In the genomic region with DNA sequence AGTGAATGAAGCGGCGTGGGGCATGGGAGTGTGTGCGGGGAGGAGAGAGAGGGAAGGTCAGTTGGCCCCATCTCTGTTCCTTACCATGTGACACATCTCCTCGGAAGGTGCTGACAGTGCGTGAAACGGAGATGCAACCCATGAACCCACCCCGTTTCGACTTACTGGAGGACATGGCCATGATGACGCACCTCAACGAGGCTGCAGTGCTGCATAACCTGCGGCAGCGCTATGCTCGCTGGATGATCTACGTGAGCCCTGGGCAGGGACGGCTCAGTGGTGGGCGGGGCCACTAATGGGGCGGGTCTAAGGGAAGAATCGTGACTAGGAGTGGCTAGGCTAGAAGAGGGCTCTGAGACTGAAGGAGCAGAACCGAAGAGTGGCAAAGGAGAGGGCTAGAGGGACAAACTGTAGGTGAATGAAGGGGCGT, we compare ENCODE assay signal across 8 mouse cellular contexts. TPM values are rescaled to one million over a fixed set of nuclear protein-coding genes. Genes with fewer than 3 reads are reported as not detected.
DNase-seq lines count a peak whose midpoint lies in the region; ATAC-seq and TF ChIP-seq lines count a peak whose summit lies in the region.

No protein-coding gene starts in this region.

- H3K27ac ChIP-seq in ES-E14 (ENCODE audit: insufficient read depth, low read depth, low read length, poor library complexity, severe bottlenecking), result no peak overlapping the region
- no peak overlapping the region for H3K27ac ChIP-seq in embryonic facial prominence, embryonic 12.5 days
- 0 out of 2 replicates have a peak overlapping the region, but pooled peaks have one; percentile 26 for H3K27ac ChIP-seq in limb, embryonic 10.5 days

- no peaks in the 10 kb centered on the region for H3K9me3 ChIP-seq in ES-E14 (ENCODE audit: control insufficient read depth, insufficient read depth, low read depth, low read length)
- no peaks in the 10 kb centered on the region for H3K9me3 ChIP-seq in embryonic facial prominence, embryonic 12.5 days
- no peaks in the 10 kb centered on the region for H3K9me3 ChIP-seq in limb, embryonic 10.5 days (replicated peaks)

- peak overlapping the region; percentile 42 for H3K4me2 ChIP-seq in embryonic facial prominence, embryonic 12.5 days (replicated peaks)

- peaks cover 5 to 32% of the 10 kb centered on the region in 2 experiments; a peak in 3 of 4 replicates for H3K4me1 ChIP-seq in ES-E14 (ENCODE audit: control insufficient read depth in 2 of 2, insufficient read depth in 2 of 2, low read length in 2 of 2, poor library complexity in 1 of 2)
- H3K4me1 ChIP-seq in embryonic facial prominence, embryonic 12.5 days, result no peaks in the 10 kb centered on the region
- peaks cover 12% of the 10 kb centered on the region for H3K4me1 ChIP-seq in limb, embryonic 10.5 days

- peak; percentile 88; the same call in 1 of the 2 replicates for ATAC-seq in embryonic facial prominence, embryonic 12.5 days (ENCODE audit: insufficient number of reproducible peaks, insufficient read depth, low FRiP score, low TSS enrichment)

- peak overlapping the region; percentile 38 for H3K9ac ChIP-seq in ES-E14 (ENCODE audit: insufficient read depth, low read depth, low read length, poor library complexity, severe bottlenecking)
- H3K9ac ChIP-seq in embryonic facial prominence, embryonic 12.5 days, result peak overlapping the region; percentile 36; the same call in 1 of the 2 replicates

- 5% methylated on average over 20 of the region's 20 CpGs for WGBS in embryonic facial prominence, embryonic 12.5 days
- 4% methylated on average over 20 of the region's 20 CpGs for WGBS in limb, embryonic 10.5 days

- peak overlapping the region; percentile 71 to 73 for H3K4me3 ChIP-seq in ES-E14 (ENCODE audit: insufficient read depth in 1 of 2, low read depth in 1 of 2, low read length in 2 of 2, poor library complexity in 1 of 2, severe bottlenecking in 1 of 2)
- H3K4me3 ChIP-seq in embryonic facial prominence, embryonic 12.5 days, result peak overlapping the region; percentile 30
- H3K4me3 ChIP-seq in limb, embryonic 10.5 days, result peak overlapping the region; percentile 45

- peak; percentile 90 for DNase-seq in ES-E14 (ENCODE audit: low read depth, low spot score)
- peak; percentile 81 for DNase-seq in adrenal gland, postnatal 25 days
- peak; percentile 55 to 73 for DNase-seq in heart, postnatal 14 days
- DNase-seq in limb, embryonic 10.5 days (ENCODE audit: low spot score), result peak; percentile 63
- DNase-seq in mesoderm, embryonic 11.5 days (ENCODE audit: low read depth, low spot score), result peak; percentile 64
- DNase-seq in splenic B cell, adult 2 months (ENCODE audit: low read depth, low spot score), result peak; percentile 67
- no peak for DNase-seq in right cerebral cortex, adult 18-20 months

- 0 out of 2 replicates have a peak, but pooled peaks cover 6% of the 10 kb centered on the region for H3K27me3 ChIP-seq in embryonic facial prominence, embryonic 12.5 days
- peaks cover 14% of the 10 kb centered on the region for H3K27me3 ChIP-seq in limb, embryonic 10.5 days (ENCODE audit: low read depth, poor library complexity, severe bottlenecking)
- H3K27me3 ChIP-seq in splenic B cell, adult 2 months (ENCODE audit: control insufficient read depth, insufficient read depth, low read length, poor library complexity, severe bottlenecking), result no peaks in the 10 kb centered on the region

- H3K36me3 ChIP-seq in ES-E14 (ENCODE audit: control insufficient read depth, insufficient read depth, low read length, poor library complexity, severe bottlenecking), result no peaks in the 10 kb centered on the region
- no peaks in the 10 kb centered on the region for H3K36me3 ChIP-seq in embryonic facial prominence, embryonic 12.5 days
- no peaks in the 10 kb centered on the region for H3K36me3 ChIP-seq in limb, embryonic 10.5 days
- no peaks in the 10 kb centered on the region for H3K36me3 ChIP-seq in splenic B cell, adult 2 months (ENCODE audit: control insufficient read depth, insufficient read depth, low read length, poor library complexity, severe bottlenecking)

- in situ Hi-C loops in ES-E14 (cut with MboI; ENCODE audit: low sequenced_read_pairs in 2 of 2, unreplicated experiment in 2 of 2), result loop anchor here in 1 of 2 experiments (10.0 kb wide), 1 partner anchor 99 kb away; a partner anchor contains a TSS

- intact Hi-C loops in heart, postnatal 14 days (cut with DNase I), result no loop called here

TF ChIP-seq in ES-E14, 5 proteins besides CTCF, POLR2A, EP300 and RAD21:
- TF ChIP-seq CHD2 (IDR thresholded peaks at IDR 0.05; ENCODE audit: low read depth, low read length) (no peak), ZNF384 (IDR thresholded peaks at IDR 0.05; ENCODE audit: low read depth, low read length) (no peak), ZC3H11A (IDR thresholded peaks at IDR 0.05; ENCODE audit: borderline replicate concordance, low read depth, low read length) (no peak), MAFK (IDR thresholded peaks at IDR 0.05; ENCODE audit: insufficient read depth, low read depth, low read length) (no peak), HCFC1 (IDR thresholded peaks at IDR 0.05; ENCODE audit: borderline replicate concordance, insufficient read depth, low read length) (no peak)

RNA-seq across cellular contexts. Expression of a gene that starts 2.3 kb away (rescaled TPM):
- 5.4 and 8.0 TPM in 2 replicates for total RNA-seq in ES-E14 (2012; rRNA removed)
- total RNA-seq in adrenal gland, postnatal 25 days (2021), result 0.24 TPM in 1 of 2 replicates, not detected in the other
- 1.3 and 1.4 TPM in 2 replicates for polyA plus RNA-seq in embryonic facial prominence, embryonic 12.5 days (2016; fragmentation: Nextera tagmentation; extraction: Ambion mirVana)
- 10 to 100 TPM; 31.7 to 37.8 TPM for total RNA-seq in heart, postnatal 14 days (2021)
- 0.36 and 0.63 TPM in 2 replicates for polyA plus RNA-seq in limb, embryonic 10.5 days (2016; fragmentation: Nextera tagmentation; extraction: Ambion mirVana)

RNA-seq across cellular contexts. Expression of a gene that starts 20.7 kb away (rescaled TPM):
- total RNA-seq in ES-E14 (2012; rRNA removed), result 17.8 and 27.8 TPM in 2 replicates
- total RNA-seq in adrenal gland, postnatal 25 days (2021), result 67.6 and 82.2 TPM in 2 replicates
- polyA plus RNA-seq in embryonic facial prominence, embryonic 12.5 days (2016; fragmentation: Nextera tagmentation; extraction: Ambion mirVana), result 28.0 and 28.9 TPM in 2 replicates
- 10 to 100 TPM; 14.5 to 15.9 TPM for total RNA-seq in heart, postnatal 14 days (2021)
- 24.3 and 25.1 TPM in 2 replicates for polyA plus RNA-seq in limb, embryonic 10.5 days (2016; fragmentation: Nextera tagmentation; extraction: Ambion mirVana)
